Mouse (Mus musculus) neural tube, embryonic 14.5 days (tissue): ENCODE measurements around the gene Cmtm4. TPM values are rescaled to one million over a fixed set of nuclear protein-coding genes. Genes with fewer than 3 reads are reported as not detected.

Source experiments
- ATAC-seq: fragments of 200-750 bp; cut with Nextera tagmentation; 2 replicates; pipeline ENCODE4 v1.8.0; 2017; ENCODE audit warnings: low read depth, mild to moderate bottlenecking, moderate TSS enrichment, moderate library complexity
- H3K27ac ChIP-seq: fragments of 300-500 bp; sonication (generic); 2 replicates; pipeline ENCODE4 v1.5.1; 2014; ENCODE audit warnings: low read depth, mild to moderate bottlenecking, control low read depth, low read length, moderate library complexity, mixed read lengths
- H3K27me3 ChIP-seq: fragments of 300-500 bp; sonication (generic); 2 replicates; pipeline ENCODE4 v1.6.1; 2014; ENCODE audit warnings: low read length; ENCODE audit not compliant: control insufficient read depth, insufficient read depth
- H3K36me3 ChIP-seq: fragments of 300-500 bp; sonication (generic); 2 replicates; pipeline ENCODE4 v1.6.1; 2014; ENCODE audit warnings: low read length, mixed read lengths; ENCODE audit not compliant: control insufficient read depth, insufficient read depth
- H3K4me1 ChIP-seq: fragments of 300-500 bp; sonication (generic); 2 replicates; pipeline ENCODE4 v1.6.1; 2014; ENCODE audit warnings: low read length; ENCODE audit not compliant: control insufficient read depth, insufficient read depth
- H3K4me2 ChIP-seq: fragments of 300-500 bp; sonication (generic); 2 replicates; pipeline ENCODE4 v1.6.1; 2014; ENCODE audit warnings: mild to moderate bottlenecking, low read depth, low read length, control low read depth
- H3K4me3 ChIP-seq: fragments of 300-500 bp; sonication (generic); 2 replicates; pipeline ENCODE4 v1.5.1; 2014; ENCODE audit warnings: low read depth, low read length, control low read depth, mixed read lengths
- H3K9ac ChIP-seq: fragments of 300-500 bp; sonication (generic); replicated peaks from 2 replicates; pipeline ENCODE4 v1.6.1; 2014; ENCODE audit warnings: low read depth, mild to moderate bottlenecking, control low read depth, low read length, mixed read lengths
- H3K9me3 ChIP-seq: fragments of 300-500 bp; sonication (generic); 2 replicates; pipeline ENCODE4 v1.6.1; 2016; ENCODE audit warnings: low read length; ENCODE audit not compliant: control insufficient read depth
- WGBS: fragments of 180-500 bp; shearing (Covaris S2); extraction: QIAGEN DNeasy Blood & Tissue Kit; methylation state at CpG from one replicate; pipeline ENCODE4 v1.1.7; 2014; 5-methylcytosine and 5-hydroxymethylcytosine counted together
- polyA plus RNA-seq: library from polyadenylated mRNA; unstranded; fragments of >200 nt; fragmentation: Nextera tagmentation; extraction: Ambion mirVana; gene quantifications from 2 replicates; pipeline ENCODE4 v1.2.1, GENCODE M21; 2014

The Cmtm4 gene
- polyA plus RNA-seq, 1 experiment from 2014 or later, result 3.9 TPM

GRCm38 (mm10) chr8:104340233-104341105, 55.1 kb downstream of the Cmtm4 start:
- Histone ChIP-seq H3K27me3 (no peaks in the 10 kb centered on the region), H3K36me3 (no peaks in the 10 kb centered on the region), H3K9ac (peak overlapping the region; percentile 54), H3K9me3 (no peaks in the 10 kb centered on the region), H3K4me1 (no peaks in the 10 kb centered on the region), H3K27ac (peak overlapping the region; percentile 6; the same call in 1 of the 2 replicates), H3K4me3 (peak overlapping the region; percentile 49), H3K4me2 (peak overlapping the region; percentile 77)
- under 1% methylated on average over 44 of the region's 54 CpGs for WGBS
- ATAC-seq, result peak; percentile 81

DNA sequence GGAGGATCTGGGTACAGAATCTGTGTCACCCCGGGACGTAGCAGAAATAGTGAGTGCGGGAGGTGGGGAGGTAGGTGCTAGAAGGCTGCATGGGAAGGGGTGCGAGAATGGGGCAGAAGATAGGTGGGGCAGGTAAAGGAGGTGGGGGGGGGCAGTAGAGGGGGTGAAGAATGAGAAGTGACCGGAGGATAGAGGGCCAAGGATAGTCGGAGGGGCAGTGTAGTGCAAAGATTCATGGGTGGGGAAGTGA, 55.7 kb downstream of the Cmtm4 start:
- no peak overlapping the region for H3K27ac ChIP-seq
- H3K4me1 ChIP-seq, result no peaks in the 10 kb centered on the region
- peak overlapping the region; percentile 49 for H3K4me3 ChIP-seq
- WGBS, result 2% methylated on average over 6 of the region's 6 CpGs
- no peaks in the 10 kb centered on the region for H3K36me3 ChIP-seq
- H3K4me2 ChIP-seq, result peak overlapping the region; percentile 77
- peak overlapping the region; percentile 54 for H3K9ac ChIP-seq
- no peaks in the 10 kb centered on the region for H3K27me3 ChIP-seq
- ATAC-seq, result 0 out of 2 replicates have a peak, but pooled peaks have one; percentile 0
- H3K9me3 ChIP-seq, result no peaks in the 10 kb centered on the region

DNA sequence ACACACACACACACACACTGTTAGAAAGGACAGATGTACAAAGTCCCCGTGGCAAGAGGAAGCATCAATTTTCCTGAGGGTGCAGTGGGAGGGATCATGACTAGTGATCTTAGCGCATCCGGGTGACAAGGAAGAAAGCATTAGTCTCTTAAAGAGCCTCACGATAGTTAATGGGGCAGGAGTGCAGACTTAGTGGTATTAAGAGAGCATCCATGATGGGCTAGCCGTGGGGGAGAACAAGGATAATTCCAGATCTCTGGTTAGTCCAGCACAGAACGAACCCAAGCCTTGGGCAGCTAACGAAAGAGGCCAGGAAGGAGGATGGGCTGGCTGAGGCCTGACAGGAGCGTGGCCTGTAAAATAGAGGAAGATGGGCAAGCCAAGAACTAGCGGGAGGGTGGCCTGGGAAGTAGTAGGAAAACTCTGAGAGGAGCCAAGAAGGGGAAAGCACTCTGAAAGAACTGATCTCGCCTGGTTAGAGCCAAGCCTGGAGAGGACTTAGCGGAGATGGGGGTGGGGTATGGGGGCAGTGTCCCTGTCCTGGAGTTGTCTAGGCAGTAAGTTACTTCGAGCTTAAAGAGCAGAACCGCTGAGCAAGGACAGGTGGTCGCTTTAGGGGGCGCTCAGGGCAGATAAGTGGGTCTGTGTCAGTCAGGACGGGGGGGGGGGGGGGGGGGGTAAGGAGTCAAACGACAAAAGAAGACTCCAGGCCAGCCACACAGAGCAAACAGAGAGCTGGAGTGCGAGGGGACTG, 56.2 kb downstream of the Cmtm4 start, which contains the start of gene Cmtm3:
Gene Cmtm3, plus strand, starts transcription at position 182 of the 754 bp plus-strand sequence.
- peak within 1 kb of the TSS; percentile 77 for H3K4me2 ChIP-seq
- no peak for ATAC-seq
- H3K27me3 ChIP-seq, result no peaks in the 10 kb centered on the region
- WGBS, result 13% methylated on average over 16 of the region's 18 CpGs
- no peaks in the 10 kb centered on the region for H3K4me1 ChIP-seq
- H3K4me3 ChIP-seq, result peak within 1 kb of the TSS; percentile 49
- no peak within 1 kb of the TSS for H3K27ac ChIP-seq
- H3K9ac ChIP-seq, result peak within 1 kb of the TSS; percentile 54
- no peaks in the 10 kb centered on the region for H3K36me3 ChIP-seq
- no peaks in the 10 kb centered on the region for H3K9me3 ChIP-seq

- Histone ChIP-seq H3K27me3 (no peaks in the 10 kb centered on the region), H3K4me3 (no peak overlapping the region), H3K9ac (no peak overlapping the region), H3K4me1 (no peaks in the 10 kb centered on the region), H3K36me3 (no peaks in the 10 kb centered on the region), H3K4me2 (no peak overlapping the region), H3K27ac (no peak overlapping the region), H3K9me3 (no peaks in the 10 kb centered on the region)
- 53% methylated on average over 3 of the region's 3 CpGs for WGBS
- ATAC-seq, result no peak
Observed at GRCm38 (mm10) chr8:104337890-104338289, 57.7 kb downstream of the Cmtm4 start.

DNA sequence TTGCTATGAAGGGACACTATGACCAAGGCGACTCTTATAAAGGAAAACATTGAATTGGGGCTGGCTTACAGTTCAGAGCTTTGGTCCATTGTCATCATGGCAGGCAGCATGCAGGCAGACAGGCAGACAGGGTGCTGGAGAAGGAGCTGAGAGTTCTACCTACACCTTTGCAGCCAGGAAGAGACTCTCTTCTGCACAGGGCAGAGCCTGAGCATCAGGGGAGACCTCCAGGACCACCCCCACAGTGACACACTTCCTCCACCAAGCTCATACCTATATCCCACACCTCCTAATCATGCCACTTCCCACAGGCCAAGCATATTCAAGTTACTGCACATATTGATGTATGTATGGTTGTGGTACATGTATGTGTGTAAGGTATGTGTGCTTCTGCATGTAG, 58.8 kb downstream of the Cmtm4 start:
- H3K27me3 ChIP-seq, result no peaks in the 10 kb centered on the region
- H3K9me3 ChIP-seq, result no peaks in the 10 kb centered on the region
- no peak overlapping the region for H3K4me2 ChIP-seq
- ATAC-seq, result no peak
- WGBS, result 95% methylated on average over 1 of the region's 1 CpGs
- H3K4me1 ChIP-seq, result no peaks in the 10 kb centered on the region
- no peak overlapping the region for H3K27ac ChIP-seq
- no peak overlapping the region for H3K9ac ChIP-seq
- no peak overlapping the region for H3K4me3 ChIP-seq
- no peaks in the 10 kb centered on the region for H3K36me3 ChIP-seq

DNA sequence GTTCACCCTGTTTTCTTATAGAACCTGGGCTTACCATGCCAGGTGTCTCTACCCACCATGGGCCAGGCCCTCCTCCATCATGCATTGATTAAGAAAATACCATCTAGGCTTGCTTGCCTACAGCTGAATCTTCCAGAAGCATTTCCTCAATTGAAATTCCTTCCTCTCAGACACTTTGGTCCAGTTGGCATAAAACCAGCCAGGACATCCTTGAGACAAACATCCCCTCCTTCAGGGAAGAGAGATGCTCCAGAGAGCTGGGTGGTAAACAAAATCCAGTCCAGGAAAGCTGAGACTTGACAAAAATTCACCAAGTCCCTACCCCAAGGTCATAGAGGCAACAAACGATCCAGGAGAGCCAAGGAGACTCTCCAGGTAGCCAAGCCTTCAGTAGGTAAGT, 61.4 kb downstream of the Cmtm4 start:
- WGBS, result 68% methylated on average over 1 of the region's 1 CpGs
- Histone ChIP-seq H3K9ac (no peak overlapping the region), H3K9me3 (no peaks in the 10 kb centered on the region), H3K27ac (no peak overlapping the region), H3K36me3 (no peaks in the 10 kb centered on the region), H3K4me1 (no peaks in the 10 kb centered on the region), H3K4me3 (no peak overlapping the region), H3K4me2 (no peak overlapping the region), H3K27me3 (no peaks in the 10 kb centered on the region)
- no peak for ATAC-seq

GRCm38 (mm10) chr8:104333786-104334185, 61.8 kb downstream of the Cmtm4 start:
- ATAC-seq, result no peak
- Histone ChIP-seq H3K4me3 (no peak overlapping the region), H3K4me2 (no peak overlapping the region), H3K9me3 (no peaks in the 10 kb centered on the region), H3K27me3 (no peaks in the 10 kb centered on the region), H3K4me1 (no peaks in the 10 kb centered on the region), H3K36me3 (no peaks in the 10 kb centered on the region), H3K27ac (no peak overlapping the region), H3K9ac (no peak overlapping the region)
- WGBS, result 78% methylated on average over 5 of the region's 5 CpGs

DNA sequence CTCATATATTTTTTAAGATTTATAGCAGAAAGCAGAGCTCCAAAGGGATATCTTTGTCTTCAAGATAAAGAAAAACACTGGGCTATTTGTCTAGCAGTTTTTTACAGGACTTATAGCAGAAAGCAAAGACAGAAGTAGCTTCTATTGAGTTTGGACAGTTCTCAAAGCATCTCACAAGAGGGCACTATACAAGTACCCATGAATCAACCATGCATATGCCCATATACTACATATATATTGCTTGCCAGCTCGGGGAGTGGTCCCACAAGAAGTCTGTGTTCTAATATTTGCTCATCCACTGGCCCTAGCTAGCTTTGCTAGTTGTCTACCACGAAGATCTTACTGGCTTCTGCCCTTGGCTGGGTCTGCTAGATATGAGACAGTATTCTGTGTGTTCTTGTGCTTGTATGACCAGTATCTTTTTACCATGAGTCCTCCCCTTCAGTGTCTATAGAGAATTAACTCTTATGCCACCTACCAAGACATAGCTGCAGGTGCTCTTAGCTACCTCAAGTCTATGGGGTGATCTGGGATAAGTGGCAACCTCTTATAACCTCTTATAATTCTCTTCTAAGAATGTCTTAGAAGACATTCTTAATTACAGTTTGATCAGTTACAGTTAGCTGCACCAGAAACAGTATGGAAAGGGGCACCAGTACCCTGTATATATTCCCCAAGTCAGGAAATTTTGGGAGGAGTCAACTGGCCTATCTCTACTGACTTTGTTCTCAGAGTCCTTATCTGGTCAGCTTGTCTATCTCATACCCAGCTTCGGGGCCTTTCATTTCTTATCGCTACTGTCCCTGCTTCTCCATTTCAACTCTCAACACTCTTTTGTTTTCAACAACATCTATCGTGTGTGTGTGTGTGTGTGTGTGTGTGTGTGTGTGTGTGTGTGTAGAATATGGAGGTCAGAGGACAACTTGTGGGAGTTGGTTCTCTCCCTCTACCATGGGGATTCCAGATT, 62.7 kb downstream of the Cmtm4 start:
- Histone ChIP-seq H3K4me2 (no peak overlapping the region), H3K4me1 (no peaks in the 10 kb centered on the region), H3K9ac (no peak overlapping the region), H3K4me3 (no peak overlapping the region), H3K9me3 (no peaks in the 10 kb centered on the region), H3K27ac (no peak overlapping the region), H3K36me3 (no peaks in the 10 kb centered on the region), H3K27me3 (no peaks in the 10 kb centered on the region)
- 79% methylated on average over 5 of the region's 5 CpGs for WGBS
- ATAC-seq, result no peak
